Mouse (Mus musculus) embryonic facial prominence, embryonic 13.5 days (tissue): ENCODE measurements around the gene Olfr922. TPM values are rescaled to one million over a fixed set of nuclear protein-coding genes. Genes with fewer than 3 reads are reported as not detected.

Source experiments
- ATAC-seq: fragments of 200-750 bp; cut with Nextera tagmentation; 2 replicates; pipeline ENCODE4 v1.8.0; 2017; ENCODE audit warnings: low read depth; ENCODE audit not compliant: insufficient number of reproducible peaks, insufficient read depth, low FRiP score, low TSS enrichment
- H3K27ac ChIP-seq: fragments of 300-500 bp; sonication (generic); 2 replicates; pipeline ENCODE4 v1.5.1; 2015; ENCODE audit warnings: moderate library complexity, mild to moderate bottlenecking, inconsistent platforms
- H3K27me3 ChIP-seq: fragments of 300-500 bp; sonication (generic); 2 replicates; pipeline ENCODE4 v1.6.1; 2015; ENCODE audit warnings: mild to moderate bottlenecking, inconsistent platforms
- H3K36me3 ChIP-seq: fragments of 300-500 bp; sonication (generic); 2 replicates; pipeline ENCODE4 v1.6.1; 2015; ENCODE audit warnings: mild to moderate bottlenecking, inconsistent platforms
- H3K4me1 ChIP-seq: fragments of 300-500 bp; sonication (generic); 2 replicates; pipeline ENCODE4 v1.6.1; 2015; ENCODE audit warnings: inconsistent platforms
- H3K4me2 ChIP-seq: fragments of 300-500 bp; sonication (generic); 2 replicates; pipeline ENCODE4 v1.6.1; 2015; ENCODE audit warnings: moderate library complexity, mild to moderate bottlenecking, inconsistent platforms
- H3K4me3 ChIP-seq: fragments of 300-500 bp; sonication (generic); 2 replicates; pipeline ENCODE4 v1.5.1; 2015; ENCODE audit warnings: mild to moderate bottlenecking, inconsistent platforms
- H3K9ac ChIP-seq: fragments of 300-500 bp; sonication (generic); 2 replicates; pipeline ENCODE4 v1.6.1; 2015; ENCODE audit warnings: mild to moderate bottlenecking, inconsistent platforms
- H3K9me3 ChIP-seq: fragments of 300-500 bp; sonication (generic); 2 replicates; pipeline ENCODE4 v1.6.1; 2016; ENCODE audit warnings: inconsistent platforms
- WGBS: fragments of 180-500 bp; shearing (Covaris S2); methylation state at CpG from one replicate; pipeline ENCODE4 v1.1.7; 2015; ENCODE audit warnings: mixed read lengths; 5-methylcytosine and 5-hydroxymethylcytosine counted together
- polyA plus RNA-seq: library from polyadenylated mRNA; unstranded; fragments of >200 nt; fragmentation: Nextera tagmentation; extraction: Ambion mirVana; gene quantifications from 2 replicates; pipeline ENCODE4 v1.2.1, GENCODE M21; 2015

The Olfr922 gene
- polyA plus RNA-seq, result not detected in 2 replicates

DNA sequence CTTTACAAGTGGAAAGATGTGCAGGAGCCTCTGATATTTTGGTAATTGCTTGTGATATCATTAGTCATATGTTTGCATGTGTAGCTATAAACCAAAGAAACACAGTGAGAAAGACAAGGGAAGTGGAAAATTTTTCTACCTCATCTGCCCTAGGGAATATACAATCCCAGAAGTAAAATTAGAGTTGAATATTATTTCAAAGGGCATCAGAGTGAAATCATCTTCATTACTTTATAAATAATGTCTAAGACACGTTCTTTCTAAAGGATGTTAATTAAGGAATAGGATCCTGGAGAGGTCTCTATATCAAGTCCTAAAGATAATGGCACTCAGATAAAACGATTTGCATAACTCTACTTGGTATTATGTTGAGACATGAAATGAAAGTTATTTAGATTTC, at the start of gene Olfr922:
Olfr922 (plus strand) TSS at position 301 of the 400 bp plus-strand sequence.
- Histone ChIP-seq H3K27me3 (no peaks in the 10 kb centered on the region), H3K4me2 (no peak within 1 kb of the TSS), H3K9me3 (no peaks in the 10 kb centered on the region), H3K9ac (no peak within 1 kb of the TSS), H3K36me3 (no peaks in the 10 kb centered on the region), H3K4me1 (no peaks in the 10 kb centered on the region), H3K27ac (no peak within 1 kb of the TSS), H3K4me3 (no peak within 1 kb of the TSS)
- no peak for ATAC-seq
- WGBS, result 67% methylated on average over 2 of the region's 2 CpGs

- Histone ChIP-seq H3K27ac (no peak within 1 kb of the TSS), H3K9ac (no peak within 1 kb of the TSS), H3K9me3 (no peaks in the 10 kb centered on the region), H3K36me3 (no peaks in the 10 kb centered on the region), H3K4me2 (no peak within 1 kb of the TSS), H3K4me1 (no peaks in the 10 kb centered on the region), H3K4me3 (no peak within 1 kb of the TSS), H3K27me3 (no peaks in the 10 kb centered on the region)
- no peak for ATAC-seq
Measured at GRCm38 (mm10) chr9:38772768-38773167, 41.6 kb upstream of the Olfr922 start, which contains the start of gene Olfr921. Gene Olfr921 (plus strand): TSS chr9:38773068.

DNA sequence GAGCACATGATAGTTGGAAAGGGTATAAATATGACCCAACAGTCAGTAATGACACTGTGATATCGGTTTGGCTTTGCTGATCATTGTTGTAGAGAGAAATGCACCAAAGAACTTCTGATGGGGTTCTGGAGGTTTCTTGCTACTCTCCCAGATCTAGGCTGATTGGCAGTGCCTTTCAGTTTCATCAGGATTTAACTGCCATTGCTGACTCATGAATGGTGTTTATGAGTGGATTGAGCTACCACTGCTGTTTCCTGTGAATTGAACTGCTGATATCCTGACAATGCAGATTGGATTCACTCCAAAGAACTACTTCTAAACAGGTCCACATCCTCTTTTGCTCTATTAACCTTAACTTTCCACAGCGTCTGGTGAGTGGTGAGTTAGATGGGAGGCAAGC, 21.7 kb upstream of the Olfr922 start:
- 90% methylated on average over 2 of the region's 2 CpGs for WGBS
- no peaks in the 10 kb centered on the region for H3K36me3 ChIP-seq
- H3K4me2 ChIP-seq, result no peak overlapping the region
- H3K27me3 ChIP-seq, result no peaks in the 10 kb centered on the region
- no peaks in the 10 kb centered on the region for H3K4me1 ChIP-seq
- no peaks in the 10 kb centered on the region for H3K9me3 ChIP-seq
- no peak overlapping the region for H3K27ac ChIP-seq
- no peak overlapping the region for H3K9ac ChIP-seq
- no peak for ATAC-seq
- H3K4me3 ChIP-seq, result no peak overlapping the region

DNA sequence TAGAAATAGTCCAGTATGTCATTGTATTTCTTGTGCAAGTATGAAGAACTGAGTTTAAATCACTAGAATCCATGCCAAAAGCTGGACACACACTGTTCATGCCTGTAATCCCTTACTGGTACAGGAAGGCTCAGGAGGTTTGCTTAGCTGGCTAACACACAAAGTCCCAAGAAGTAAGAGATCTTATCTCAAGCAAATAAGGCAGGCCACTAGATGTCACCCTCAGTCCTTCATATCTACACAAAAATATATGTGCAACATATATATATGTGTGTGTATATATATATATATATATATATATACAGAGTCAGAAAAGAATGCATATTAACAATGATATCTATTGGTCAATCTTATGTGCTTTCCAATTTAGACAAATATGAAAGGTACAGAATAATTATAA, 8.7 kb upstream of the Olfr922 start:
- no peak for ATAC-seq
- Histone ChIP-seq H3K4me2 (no peak overlapping the region), H3K36me3 (no peaks in the 10 kb centered on the region), H3K4me1 (no peaks in the 10 kb centered on the region), H3K27me3 (no peaks in the 10 kb centered on the region), H3K4me3 (no peak overlapping the region), H3K9me3 (no peaks in the 10 kb centered on the region), H3K27ac (no peak overlapping the region), H3K9ac (no peak overlapping the region)

GRCm38 (mm10) chr9:38815458-38815986, 1.1 kb downstream of the Olfr922 start:
- Histone ChIP-seq H3K9ac (no peak overlapping the region), H3K27me3 (no peaks in the 10 kb centered on the region), H3K4me2 (no peak overlapping the region), H3K36me3 (no peaks in the 10 kb centered on the region), H3K4me1 (no peaks in the 10 kb centered on the region), H3K27ac (no peak overlapping the region), H3K4me3 (no peak overlapping the region), H3K9me3 (no peaks in the 10 kb centered on the region)
- no peak for ATAC-seq
- WGBS, result 88% methylated on average over 1 of the region's 1 CpGs

DNA sequence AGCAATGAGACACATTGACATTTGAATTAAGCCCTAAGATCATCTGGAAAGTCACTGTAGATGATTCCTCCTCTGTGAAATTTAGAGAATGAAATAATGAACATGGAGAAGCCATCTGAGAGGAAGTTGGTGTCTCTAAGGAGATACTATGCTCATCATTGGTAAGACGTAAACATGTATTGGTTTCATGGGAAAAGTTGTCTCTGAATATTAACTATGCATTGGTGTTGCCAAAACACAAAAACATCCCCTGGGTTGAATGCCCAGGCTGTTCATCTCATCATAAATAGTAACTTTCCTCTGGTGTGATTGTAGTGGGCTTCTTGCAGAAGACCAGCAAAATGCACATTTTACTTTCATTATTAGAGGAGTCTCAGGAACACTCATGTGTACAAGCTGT, 11.8 kb downstream of the Olfr922 start, which contains the start of gene Olfr923:
Olfr923 (plus strand) TSS at position 301 of the 400 bp plus-strand sequence.
- no peak within 1 kb of the TSS for H3K4me2 ChIP-seq
- H3K36me3 ChIP-seq, result no peaks in the 10 kb centered on the region
- no peak for ATAC-seq
- no peak within 1 kb of the TSS for H3K4me3 ChIP-seq
- H3K9me3 ChIP-seq, result no peaks in the 10 kb centered on the region
- no peaks in the 10 kb centered on the region for H3K4me1 ChIP-seq
- H3K27me3 ChIP-seq, result no peaks in the 10 kb centered on the region
- 84% methylated on average over 1 of the region's 1 CpGs for WGBS
- no peak within 1 kb of the TSS for H3K27ac ChIP-seq
- no peak within 1 kb of the TSS for H3K9ac ChIP-seq

DNA sequence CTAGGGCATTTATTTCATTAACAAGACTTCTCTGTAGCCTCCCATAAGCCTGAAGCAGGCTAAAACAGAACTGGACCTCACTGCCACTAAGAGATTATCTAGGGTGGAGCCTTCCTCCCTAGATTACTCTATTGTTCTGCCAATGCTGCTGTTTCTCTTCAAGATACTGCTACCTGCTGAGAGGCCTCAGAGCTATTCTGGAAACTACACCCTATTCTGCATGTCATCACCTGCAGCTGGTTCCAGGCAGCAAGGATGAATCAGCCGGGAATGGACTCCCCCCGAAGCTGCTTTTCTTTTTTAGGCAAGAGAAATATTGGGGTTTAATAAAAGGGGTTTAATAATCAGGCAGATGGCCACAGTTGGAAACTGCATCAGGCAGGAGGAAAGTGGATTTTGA, 18.6 kb downstream of the Olfr922 start:
- Histone ChIP-seq H3K4me1 (no peaks in the 10 kb centered on the region), H3K4me3 (no peak overlapping the region), H3K27me3 (no peaks in the 10 kb centered on the region), H3K27ac (no peak overlapping the region), H3K36me3 (no peaks in the 10 kb centered on the region), H3K4me2 (no peak overlapping the region), H3K9me3 (no peaks in the 10 kb centered on the region), H3K9ac (no peak overlapping the region)
- ATAC-seq, result no peak
- 77% methylated on average over 2 of the region's 2 CpGs for WGBS

DNA sequence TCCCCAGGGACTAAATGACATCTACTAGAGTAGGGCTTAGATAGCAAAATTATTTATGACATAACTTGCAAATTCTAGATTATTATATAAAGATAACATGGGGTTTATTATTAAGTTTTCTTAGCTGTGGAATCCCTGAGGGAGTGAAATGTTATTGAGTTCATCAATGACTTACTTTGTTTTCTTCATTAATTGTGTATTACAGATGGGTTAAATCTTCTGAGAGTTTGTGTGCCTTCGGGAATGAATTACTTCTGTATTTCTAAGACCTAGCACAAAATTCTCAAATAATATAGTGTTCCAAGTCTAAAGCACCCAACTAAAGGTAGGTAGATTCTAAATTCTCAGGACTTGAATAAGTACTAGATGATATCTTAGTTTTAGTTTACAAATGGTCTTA, 29.7 kb downstream of the Olfr922 start, which contains the start of gene Olfr924:
Olfr924 (plus strand) TSS at position 301 of the 400 bp plus-strand sequence.
- no peak within 1 kb of the TSS for H3K27ac ChIP-seq
- no peaks in the 10 kb centered on the region for H3K36me3 ChIP-seq
- H3K4me1 ChIP-seq, result no peaks in the 10 kb centered on the region
- ATAC-seq, result no peak
- no peaks in the 10 kb centered on the region for H3K27me3 ChIP-seq
- H3K4me2 ChIP-seq, result no peak within 1 kb of the TSS
- 86% methylated on average over 1 of the region's 1 CpGs for WGBS
- H3K9ac ChIP-seq, result no peak within 1 kb of the TSS
- no peaks in the 10 kb centered on the region for H3K9me3 ChIP-seq
- H3K4me3 ChIP-seq, result no peak within 1 kb of the TSS

DNA sequence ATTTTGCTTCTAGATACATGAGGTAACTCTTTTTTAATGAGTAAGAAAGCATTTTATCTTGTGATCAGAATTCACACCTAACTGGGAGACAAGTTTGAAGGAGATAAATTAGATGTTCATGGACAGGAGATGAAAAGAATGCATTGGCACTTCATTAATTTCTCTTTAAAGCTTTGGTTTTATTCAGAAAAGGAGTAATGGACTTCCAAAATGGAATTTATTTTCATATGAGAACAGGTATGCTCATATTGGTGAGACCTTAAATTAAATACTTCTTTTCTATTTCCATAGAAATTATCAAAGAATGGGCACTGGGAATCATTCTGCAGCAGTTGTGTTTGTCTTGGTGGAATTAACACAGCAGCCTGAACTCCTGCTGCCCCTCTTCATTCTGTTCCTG, 40.3 kb downstream of the Olfr922 start, which contains the start of gene Olfr26:
Olfr26 (plus strand) TSS at position 301 of the 400 bp plus-strand sequence.
- no peaks in the 10 kb centered on the region for H3K27me3 ChIP-seq
- H3K4me1 ChIP-seq, result no peaks in the 10 kb centered on the region
- no peak within 1 kb of the TSS for H3K9ac ChIP-seq
- no peaks in the 10 kb centered on the region for H3K9me3 ChIP-seq
- H3K4me3 ChIP-seq, result no peak within 1 kb of the TSS
- no peak within 1 kb of the TSS for H3K4me2 ChIP-seq
- H3K36me3 ChIP-seq, result no peaks in the 10 kb centered on the region
- ATAC-seq, result no peak
- no peak within 1 kb of the TSS for H3K27ac ChIP-seq

Other genes starting within 250 kb of the Olfr922 start
- gene Olfr912, start 234.4 kb upstream of the Olfr922 start, polyA plus RNA-seq, result not detected in 2 replicates
- not detected in 2 replicates for gene Olfr913, start 221.9 kb upstream of the Olfr922 start, polyA plus RNA-seq
- gene Olfr914, start 209.5 kb upstream of the Olfr922 start, polyA plus RNA-seq, result not detected in 2 replicates
- gene Olfr916, start 154.7 kb upstream of the Olfr922 start, polyA plus RNA-seq, result not detected in 2 replicates
- gene Olfr917, start 148.8 kb upstream of the Olfr922 start, polyA plus RNA-seq, result not detected in 2 replicates
- not detected in 2 replicates for gene Olfr918, start 140.0 kb upstream of the Olfr922 start, polyA plus RNA-seq
- not detected in 2 replicates for gene Olfr919, start 110.9 kb upstream of the Olfr922 start, polyA plus RNA-seq
- 19.4 and 22.7 TPM in 2 replicates for gene Vwa5a, start 96.3 kb upstream of the Olfr922 start, polyA plus RNA-seq
- gene Olfr920, start 62.3 kb upstream of the Olfr922 start, polyA plus RNA-seq, result 0.04 TPM in 1 of 2 replicates, not detected in the other
- gene Olfr921, start 41.5 kb upstream of the Olfr922 start, polyA plus RNA-seq, result not detected in 2 replicates
- gene Olfr923, start 11.9 kb downstream of the Olfr922 start, polyA plus RNA-seq, result 0.10 TPM in 1 of 2 replicates, not detected in the other
- not detected in 2 replicates for gene Olfr924, start 29.8 kb downstream of the Olfr922 start, polyA plus RNA-seq
- not detected in 2 replicates for gene Olfr26, start 40.4 kb downstream of the Olfr922 start, polyA plus RNA-seq
- not detected in 2 replicates for gene Olfr926, start 62.5 kb downstream of the Olfr922 start, polyA plus RNA-seq
- gene Olfr930, start 115.2 kb downstream of the Olfr922 start, polyA plus RNA-seq, result not detected in 2 replicates
- not detected in 2 replicates for gene Olfr933, start 157.7 kb downstream of the Olfr922 start, polyA plus RNA-seq
- gene Olfr934, start 173.7 kb downstream of the Olfr922 start, polyA plus RNA-seq, result not detected in 2 replicates
- gene Olfr935, start 185.1 kb downstream of the Olfr922 start, polyA plus RNA-seq, result not detected in 2 replicates
- gene Olfr146, start 208.8 kb downstream of the Olfr922 start, polyA plus RNA-seq, result not detected in 2 replicates